Mouse (Mus musculus): ENCODE results near the gene E130114P18Rik. TPM values are rescaled to one million over a fixed set of nuclear protein-coding genes. Genes with fewer than 3 reads are reported as not detected.

Gene E130114P18Rik
- polyA plus RNA-seq (2012; rRNA removed) = 0.15 TPM in 1 of 2 replicates, not detected in the other

DNA sequence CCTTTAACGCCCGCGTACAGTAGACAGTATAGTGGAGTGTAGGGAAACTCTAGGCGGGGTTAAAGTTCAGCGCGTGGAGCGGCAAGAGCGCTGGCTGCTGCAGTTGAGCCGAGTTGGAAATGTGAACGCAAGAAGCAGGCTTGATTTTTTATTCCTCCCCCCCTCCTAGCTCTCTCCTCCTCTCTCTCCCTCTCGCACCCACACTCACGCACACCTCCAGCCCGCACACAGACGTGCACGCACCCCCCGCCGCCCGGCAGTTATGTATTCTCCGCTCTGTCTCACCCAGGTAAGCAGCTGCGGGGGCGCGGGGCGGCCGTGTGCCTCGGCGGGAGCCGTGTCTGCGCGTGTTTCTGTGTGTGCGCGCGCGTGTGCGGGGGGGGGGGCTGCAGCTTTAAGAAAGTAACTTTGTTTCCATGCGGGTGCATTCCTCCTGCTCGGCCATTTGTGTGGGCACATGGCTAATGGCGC is at the start of gene E130114P18Rik:
Gene E130114P18Rik, minus strand, starts transcription at position 373 of the 471 bp plus-strand sequence.

DNA sequence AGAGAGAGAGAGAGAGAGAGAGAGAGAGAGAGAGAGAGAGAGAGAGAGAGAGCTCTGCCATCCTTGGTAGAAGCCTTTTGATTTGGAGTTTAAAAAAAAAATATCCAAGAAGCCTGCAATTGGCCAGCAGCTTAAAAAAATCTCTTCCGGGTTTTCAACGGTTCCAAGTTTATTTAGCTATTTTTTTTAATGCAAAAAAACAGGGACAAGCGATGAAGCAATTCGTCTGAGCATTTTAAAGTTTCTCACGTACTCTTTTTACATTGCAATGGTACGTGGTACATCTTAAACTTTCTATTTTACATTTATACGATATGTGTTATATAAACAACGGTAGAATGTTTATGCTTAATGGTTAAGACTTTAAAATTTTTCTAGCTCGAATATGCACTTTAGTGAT is 5.2 kb downstream of the E130114P18Rik start, which contains the start of gene Nfia:
Gene Nfia, plus strand, starts transcription at position 94 of the 400 bp plus-strand sequence.

Other genes starting within 250 kb of the E130114P18Rik start
- 25.0 and 26.0 TPM in 2 replicates for gene Nfia, start 5.3 kb downstream of the E130114P18Rik start, polyA plus RNA-seq (2012; rRNA removed)